Mouse (Mus musculus): ENCODE measurements around the gene Aff4. TPM values are rescaled to one million over a fixed set of nuclear protein-coding genes. Genes with fewer than 3 reads are reported as not detected.

The Aff4 gene
- 41.4 TPM for polyA plus RNA-seq (2014; fragmentation: Illumina TruSeq; extraction: RNeasy Lipid Tissue Mini Kit (QIAGEN cat#74804); ENCODE audit: low read depth, low replicate concordance)

GRCm38 (mm10) chr11:53350291-53351223, at the start of gene Aff4:
Gene Aff4, plus strand, starts transcription at chr11:53350833.

DNA sequence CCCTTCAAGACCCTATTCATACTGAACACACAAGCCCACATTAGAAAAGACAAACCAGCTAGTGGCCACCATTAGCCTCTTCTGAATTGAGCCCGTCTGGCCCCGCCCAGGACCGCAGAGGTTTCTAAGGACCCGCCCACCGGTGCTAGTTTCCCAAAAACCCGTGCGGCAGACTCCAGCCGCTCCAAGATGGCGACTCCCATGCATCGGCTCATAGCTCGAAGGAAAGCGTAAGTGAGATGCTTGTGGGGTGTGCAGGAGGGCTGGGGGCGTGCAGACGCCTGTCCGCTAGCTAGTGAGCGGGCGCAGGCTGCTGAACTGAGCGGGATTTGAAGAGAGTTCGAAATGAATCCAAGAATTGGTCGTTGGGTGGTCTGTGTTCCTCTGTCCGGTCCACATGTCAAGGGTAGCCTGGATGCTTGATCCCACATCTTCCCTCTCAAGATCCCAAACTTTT, 26.1 kb upstream of the Aff4 start, which contains the start of gene Zcchc10:
Zcchc10 (plus strand) TSS at position 168 of the 457 bp plus-strand sequence.

GRCm38 (mm10) chr11:53423036-53423435, 72.4 kb downstream of the Aff4 start, which contains the start of gene Leap2:
Gene Leap2, minus strand, starts transcription at chr11:53423170.

GRCm38 (mm10) chr11:53430670-53431346, 80.2 kb downstream of the Aff4 start, which contains the start of the genes Uqcrq and Gdf9:
Gene Uqcrq, minus strand, starts transcription at chr11:53430831.
Gene Gdf9, plus strand, starts transcription at chr11:53431023.

GRCm38 (mm10) chr11:53456474-53457371, 106.1 kb downstream of the Aff4 start, which contains the start of the genes Gm10447 and Shroom1:
Gene Gm10447, minus strand, starts transcription at chr11:53457110.
Gene Shroom1, plus strand, starts transcription at chr11:53457205.

GRCm38 (mm10) chr11:53469968-53470695, 119.5 kb downstream of the Aff4 start, which contains the start of gene Gm9837:
Gene Gm9837, minus strand, starts transcription at chr11:53470479.

Other genes with a start within 250 kb of the Aff4 start
- gene Hspa4, start 50.4 kb upstream of the Aff4 start, polyA plus RNA-seq (2014; fragmentation: Illumina TruSeq; extraction: RNeasy Lipid Tissue Mini Kit (QIAGEN cat#74804); ENCODE audit: low read depth, low replicate concordance) = 197 TPM
- gene Zcchc10, start 26.2 kb upstream of the Aff4 start, polyA plus RNA-seq (2014; fragmentation: Illumina TruSeq; extraction: RNeasy Lipid Tissue Mini Kit (QIAGEN cat#74804); ENCODE audit: low read depth, low replicate concordance) = 9.2 TPM
- gene Leap2, start 72.3 kb downstream of the Aff4 start, polyA plus RNA-seq (2014; fragmentation: Illumina TruSeq; extraction: RNeasy Lipid Tissue Mini Kit (QIAGEN cat#74804); ENCODE audit: low read depth, low replicate concordance) = 198 TPM
- 114 TPM for gene Uqcrq, start 80.0 kb downstream of the Aff4 start, polyA plus RNA-seq (2014; fragmentation: Illumina TruSeq; extraction: RNeasy Lipid Tissue Mini Kit (QIAGEN cat#74804); ENCODE audit: low read depth, low replicate concordance)
- gene Gdf9, start 80.2 kb downstream of the Aff4 start, polyA plus RNA-seq (2014; fragmentation: Illumina TruSeq; extraction: RNeasy Lipid Tissue Mini Kit (QIAGEN cat#74804); ENCODE audit: low read depth, low replicate concordance) = not detected
- 1.3 TPM for gene Gm10447, start 106.3 kb downstream of the Aff4 start, polyA plus RNA-seq (2014; fragmentation: Illumina TruSeq; extraction: RNeasy Lipid Tissue Mini Kit (QIAGEN cat#74804); ENCODE audit: low read depth, low replicate concordance)
- gene Shroom1, start 106.4 kb downstream of the Aff4 start, polyA plus RNA-seq (2014; fragmentation: Illumina TruSeq; extraction: RNeasy Lipid Tissue Mini Kit (QIAGEN cat#74804); ENCODE audit: low read depth, low replicate concordance) = 3.5 TPM
- gene Gm9837, start 119.6 kb downstream of the Aff4 start, polyA plus RNA-seq (2014; fragmentation: Illumina TruSeq; extraction: RNeasy Lipid Tissue Mini Kit (QIAGEN cat#74804); ENCODE audit: low read depth, low replicate concordance) = not detected
- gene Gm9945, start 129.3 kb downstream of the Aff4 start, polyA plus RNA-seq (2014; fragmentation: Illumina TruSeq; extraction: RNeasy Lipid Tissue Mini Kit (QIAGEN cat#74804); ENCODE audit: low read depth, low replicate concordance) = not detected
- not detected for gene Sowaha, start 129.4 kb downstream of the Aff4 start, polyA plus RNA-seq (2014; fragmentation: Illumina TruSeq; extraction: RNeasy Lipid Tissue Mini Kit (QIAGEN cat#74804); ENCODE audit: low read depth, low replicate concordance)
- gene Sept8, start 168.4 kb downstream of the Aff4 start, polyA plus RNA-seq (2014; fragmentation: Illumina TruSeq; extraction: RNeasy Lipid Tissue Mini Kit (QIAGEN cat#74804); ENCODE audit: low read depth, low replicate concordance) = 1.7 TPM
- 3.7 TPM for gene Kif3a, start 216.5 kb downstream of the Aff4 start, polyA plus RNA-seq (2014; fragmentation: Illumina TruSeq; extraction: RNeasy Lipid Tissue Mini Kit (QIAGEN cat#74804); ENCODE audit: low read depth, low replicate concordance)

Measured in liver, adult 10 weeks (tissue).